Mouse (Mus musculus) right cerebral cortex, postnatal 10 days (tissue): Measurements from ENCODE around the gene Cep63.
A peak's percentile ranks its signal among the peaks of the same experiment; 100 is the strongest.

Experiments used
- DNase-seq, 2 experiments: peaks; one replicate each; pipeline ENCODE4 v3.0.0; 2021; ENCODE audit warnings: low spot score in 2 of 2

Cep63 gene

GRCm38 (mm10) chr9:102572888-102573287, 53.4 kb downstream of the Cep63 start:
- no peak for DNase-seq

DNA sequence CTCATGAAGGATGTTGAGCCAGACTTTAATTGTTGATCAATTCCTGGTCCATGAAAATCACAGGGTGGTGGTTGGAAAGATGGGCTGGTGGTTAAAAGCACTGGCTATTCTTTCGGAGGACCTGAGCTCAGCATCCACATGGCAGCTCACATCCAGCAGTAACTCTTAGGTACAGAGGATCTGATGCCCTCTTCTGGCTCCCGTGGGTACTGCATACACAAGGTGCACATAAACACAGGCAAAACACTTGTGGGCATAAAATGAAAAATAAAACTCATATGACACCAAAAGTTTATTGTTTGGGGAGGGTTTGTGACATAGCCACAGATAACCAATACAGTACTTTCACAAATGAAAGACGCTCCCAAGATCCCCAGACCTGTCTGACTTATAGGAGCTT, 67.9 kb downstream of the Cep63 start:
- no peak for DNase-seq

- DNase-seq = no peak
Measured at GRCm38 (mm10) chr9:102553781-102554180, 72.6 kb downstream of the Cep63 start.

DNA sequence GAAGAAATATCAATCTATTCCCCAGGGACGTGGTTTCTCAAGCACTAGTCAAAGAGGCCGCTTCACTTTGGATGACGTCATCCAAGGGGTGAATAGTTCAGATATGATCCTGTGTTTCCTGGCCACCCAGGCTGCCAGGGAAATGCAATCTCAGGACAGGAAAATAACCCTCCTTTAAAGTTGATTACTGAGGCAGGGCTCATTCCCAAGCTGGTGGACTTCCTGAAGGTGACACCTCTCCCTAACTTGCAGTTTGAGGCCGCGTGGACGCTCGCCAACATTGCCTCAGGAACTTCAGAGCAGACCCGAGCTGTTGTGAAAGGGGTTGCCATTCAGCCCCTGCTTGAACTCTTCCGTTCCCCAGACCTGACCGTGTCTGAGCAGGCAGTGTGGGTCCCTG, 74.6 kb downstream of the Cep63 start:
- DNase-seq = no peak

DNA sequence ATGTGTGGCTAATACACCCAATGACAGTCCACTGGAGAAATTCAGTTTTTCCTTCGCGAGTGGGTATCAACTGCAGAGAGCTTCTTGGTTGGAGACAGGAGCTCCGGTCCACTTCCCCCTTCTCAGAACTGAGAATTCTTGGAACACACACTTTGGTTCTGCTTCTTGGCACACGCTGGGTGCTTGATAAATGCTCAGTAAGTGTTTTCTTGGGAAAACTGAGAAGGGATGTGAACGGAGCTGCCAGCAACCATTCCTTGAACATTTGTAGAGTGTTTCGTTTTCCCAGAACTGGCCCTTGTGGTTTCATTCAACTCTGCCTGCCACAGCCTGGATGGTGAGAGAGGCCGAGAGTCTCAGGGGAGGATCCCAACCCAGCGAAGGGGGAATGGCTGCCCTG, 77.1 kb downstream of the Cep63 start:
- no peak for DNase-seq

- DNase-seq = peak in 1 of 2 experiments; percentile 29
Measured at GRCm38 (mm10) chr9:102547028-102547354, 79.3 kb downstream of the Cep63 start.

DNA sequence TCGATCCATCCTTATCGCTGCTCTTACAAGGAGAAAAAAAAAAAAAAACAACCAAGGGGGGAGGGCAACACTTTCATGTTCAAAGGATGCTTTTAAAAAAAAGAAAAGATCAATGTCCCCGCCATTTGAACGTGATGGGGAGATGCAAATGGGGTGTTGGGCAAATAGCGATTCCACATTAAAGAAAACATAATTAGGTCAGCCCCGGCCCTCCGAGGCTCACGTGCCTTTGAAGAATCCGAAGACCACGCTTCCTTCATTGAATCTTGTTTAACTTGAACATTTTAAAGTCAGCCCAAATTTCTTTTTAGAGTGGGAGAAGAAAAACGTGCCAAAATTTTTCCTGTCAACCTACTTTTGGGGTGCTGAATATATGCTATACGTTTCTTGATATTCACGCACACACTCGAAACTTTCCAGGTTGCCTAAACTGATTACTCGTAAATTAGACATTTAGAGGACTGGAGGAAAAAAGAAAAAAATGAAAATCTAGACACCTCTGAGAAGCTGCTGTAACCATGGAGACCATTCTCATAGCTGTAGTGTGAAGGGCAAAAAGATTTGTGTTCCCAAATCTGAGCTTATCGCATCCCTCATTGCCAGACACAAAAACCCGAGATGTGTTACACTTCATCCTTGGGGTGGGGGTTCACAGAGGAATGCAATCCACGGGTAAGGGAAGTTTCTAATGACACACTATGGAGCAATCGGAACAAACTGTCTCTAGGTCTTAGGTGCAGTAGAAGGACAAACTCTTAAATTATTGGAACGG, 79.9 kb downstream of the Cep63 start:
- DNase-seq = peak in 1 of 2 experiments; percentile 19

- DNase-seq = peak; percentile 63 to 67
Measured at GRCm38 (mm10) chr9:102545406-102546255, 80.7 kb downstream of the Cep63 start.

- DNase-seq = peak; percentile 89 to 94
Measured at GRCm38 (mm10) chr9:102544773-102545366, 81.5 kb downstream of the Cep63 start.

- DNase-seq = peak; percentile 51 to 68
Measured at GRCm38 (mm10) chr9:102544116-102544772, 82.1 kb downstream of the Cep63 start.

DNA sequence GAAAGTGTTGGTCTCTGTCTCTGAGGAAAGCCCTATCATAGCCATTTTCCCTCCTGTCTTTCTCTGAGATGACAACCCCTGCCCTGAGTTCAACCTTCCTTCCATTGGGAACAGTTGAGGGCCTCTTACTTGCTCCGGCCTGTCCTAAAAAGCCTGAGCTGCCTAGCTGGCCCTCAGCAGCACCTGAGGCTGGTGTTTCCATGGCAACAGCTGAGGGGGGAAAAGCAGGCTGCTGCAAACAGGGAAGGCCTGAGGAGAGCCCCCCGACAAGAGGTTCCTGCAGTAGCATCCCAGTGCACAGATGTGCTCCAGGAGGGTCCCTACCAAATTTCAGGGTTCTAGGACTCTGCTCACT, 82.6 kb downstream of the Cep63 start:
- DNase-seq = peak in 1 of 2 experiments; percentile 41

- DNase-seq = no peak
Measured at GRCm38 (mm10) chr9:102542540-102542939, 83.8 kb downstream of the Cep63 start.

DNA sequence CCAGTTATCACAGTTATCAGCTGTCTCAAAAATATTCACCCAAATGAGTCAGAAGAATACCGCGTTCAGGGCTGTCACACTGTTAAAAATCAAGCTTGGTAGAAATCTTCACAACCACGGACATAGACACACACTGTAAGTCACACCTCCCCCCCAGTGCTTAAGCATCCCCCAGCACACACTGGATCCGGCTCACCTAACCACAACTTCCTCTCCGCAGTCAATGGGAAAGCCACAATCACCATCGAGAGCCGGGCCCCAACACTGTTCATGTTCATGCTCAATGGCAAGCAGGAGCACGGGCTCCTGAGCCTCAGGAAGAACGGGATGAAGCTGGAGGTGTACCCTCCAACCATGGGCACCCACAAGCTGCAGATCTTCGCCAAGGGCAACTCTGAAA, 84.7 kb downstream of the Cep63 start:
- DNase-seq = no peak

- DNase-seq = no peak
Measured at GRCm38 (mm10) chr9:102539699-102540098, 86.6 kb downstream of the Cep63 start.

DNA sequence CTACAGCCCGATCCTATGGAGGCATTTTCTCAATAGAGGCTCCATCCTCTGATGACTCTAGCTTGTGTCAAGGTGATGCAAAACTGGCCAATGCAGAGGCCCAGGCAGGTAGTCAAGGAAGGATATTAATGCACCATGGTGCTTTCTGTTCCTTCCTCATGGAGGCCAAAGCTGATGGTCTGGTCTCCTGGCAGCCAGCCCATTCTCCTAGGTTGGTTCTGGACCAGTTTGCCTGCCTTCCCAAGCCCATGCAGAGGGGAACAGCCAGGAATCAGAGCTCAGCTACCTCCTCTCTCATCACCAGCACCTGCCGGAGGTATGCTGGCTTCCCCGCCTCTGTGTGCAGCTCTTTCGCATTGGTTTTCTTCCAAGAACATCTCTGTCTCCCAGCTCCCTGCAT, 89.4 kb downstream of the Cep63 start:
- no peak for DNase-seq
